Mouse (Mus musculus) heart, embryonic 15.5 days (tissue): ENCODE data around the gene Creb1. TPM values are rescaled to one million over a fixed set of nuclear protein-coding genes. Genes with fewer than 3 reads are reported as not detected.
A peak's percentile ranks its signal among the peaks of the same experiment; 100 is the strongest.

Experiments
- ATAC-seq: fragments of 200-750 bp; cut with Nextera tagmentation; replicated peaks from 2 replicates; pipeline ENCODE4 v1.8.0; 2017; ENCODE audit warnings: low read depth, moderate TSS enrichment; ENCODE audit not compliant: insufficient number of reproducible peaks, insufficient read depth, low FRiP score
- H3K27ac ChIP-seq: fragments of 300-500 bp; sonication (generic); 2 replicates; pipeline ENCODE4 v1.5.1; 2015; ENCODE audit warnings: mild to moderate bottlenecking, inconsistent platforms
- H3K27me3 ChIP-seq: fragments of 300-500 bp; sonication (generic); 2 replicates; pipeline ENCODE4 v1.6.1; 2015; ENCODE audit warnings: inconsistent platforms
- H3K36me3 ChIP-seq: fragments of 300-500 bp; sonication (generic); 2 replicates; pipeline ENCODE4 v1.6.1; 2015; ENCODE audit warnings: mild to moderate bottlenecking, inconsistent platforms
- H3K4me1 ChIP-seq: fragments of 300-500 bp; sonication (generic); replicated peaks from 2 replicates; pipeline ENCODE4 v1.6.1; 2015; ENCODE audit warnings: inconsistent platforms
- H3K4me2 ChIP-seq: fragments of 300-500 bp; sonication (generic); 2 replicates; pipeline ENCODE4 v1.6.1; 2015; ENCODE audit warnings: inconsistent platforms, mild to moderate bottlenecking, moderate library complexity
- H3K4me3 ChIP-seq: fragments of 300-500 bp; sonication (generic); 2 replicates; pipeline ENCODE4 v1.5.1; 2015; ENCODE audit warnings: mild to moderate bottlenecking, inconsistent platforms
- H3K9ac ChIP-seq: fragments of 300-500 bp; sonication (generic); 2 replicates; pipeline ENCODE4 v1.6.1; 2015; ENCODE audit warnings: mild to moderate bottlenecking, inconsistent platforms
- H3K9me3 ChIP-seq: fragments of 300-500 bp; sonication (generic); replicated peaks from 2 replicates; pipeline ENCODE4 v1.6.1; 2016; ENCODE audit warnings: inconsistent platforms
- WGBS: fragments of 180-500 bp; shearing (Covaris S2); methylation state at CpG from one replicate; pipeline ENCODE4 v1.1.7; 2015; ENCODE audit warnings: mixed read lengths; 5-methylcytosine and 5-hydroxymethylcytosine counted together
- polyA plus RNA-seq: library from polyadenylated mRNA; unstranded; fragments of >200 nt; fragmentation: Nextera tagmentation; extraction: Ambion mirVana; gene quantifications from 2 replicates; pipeline ENCODE4 v1.2.1, GENCODE M21; 2015

Creb1 gene
- polyA plus RNA-seq, 1 experiment from 2014 or later: 16.6 TPM

DNA sequence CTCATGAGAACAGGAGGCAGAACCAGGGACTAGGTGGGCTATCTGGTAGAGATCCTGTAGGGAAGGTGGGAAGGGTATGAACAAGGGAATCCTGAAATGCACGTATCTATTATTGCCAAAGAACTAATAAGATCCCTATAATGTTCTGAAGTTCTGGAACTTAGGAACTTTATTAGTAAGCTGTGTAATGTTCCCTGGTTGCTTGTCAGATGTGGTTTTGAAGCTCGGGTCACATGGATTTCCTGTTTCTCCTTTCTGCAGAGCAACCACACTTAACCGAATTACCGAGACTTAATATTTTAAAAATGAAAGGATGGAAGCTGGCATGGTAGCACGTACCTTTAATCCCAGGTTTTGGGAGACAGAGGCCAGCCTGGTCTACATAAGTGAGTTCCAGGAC is 70.9 kb downstream of the Creb1 start:
- Histone ChIP-seq H3K9me3 (no peaks in the 10 kb centered on the region), H3K4me2 (no peak overlapping the region), H3K4me1 (peaks cover 3% of the 10 kb centered on the region; the same call in 1 of the 2 replicates), H3K36me3 (peaks cover 17% of the 10 kb centered on the region), H3K4me3 (no peak overlapping the region), H3K9ac (no peak overlapping the region), H3K27ac (no peak overlapping the region), H3K27me3 (no peaks in the 10 kb centered on the region)
- no peak for ATAC-seq
- 87% methylated on average over 5 of the region's 5 CpGs for WGBS

GRCm38 (mm10) chr1:64609145-64609544 is 76.7 kb downstream of the Creb1 start:
- H3K27me3 ChIP-seq: no peaks in the 10 kb centered on the region
- 56% methylated on average over 4 of the region's 4 CpGs for WGBS
- no peaks in the 10 kb centered on the region for H3K9me3 ChIP-seq
- ATAC-seq: no peak
- no peak overlapping the region for H3K27ac ChIP-seq
- H3K4me1 ChIP-seq: no peaks in the 10 kb centered on the region
- H3K9ac ChIP-seq: no peak overlapping the region
- H3K4me3 ChIP-seq: no peak overlapping the region
- H3K36me3 ChIP-seq: peaks cover 24% of the 10 kb centered on the region
- H3K4me2 ChIP-seq: no peak overlapping the region

DNA sequence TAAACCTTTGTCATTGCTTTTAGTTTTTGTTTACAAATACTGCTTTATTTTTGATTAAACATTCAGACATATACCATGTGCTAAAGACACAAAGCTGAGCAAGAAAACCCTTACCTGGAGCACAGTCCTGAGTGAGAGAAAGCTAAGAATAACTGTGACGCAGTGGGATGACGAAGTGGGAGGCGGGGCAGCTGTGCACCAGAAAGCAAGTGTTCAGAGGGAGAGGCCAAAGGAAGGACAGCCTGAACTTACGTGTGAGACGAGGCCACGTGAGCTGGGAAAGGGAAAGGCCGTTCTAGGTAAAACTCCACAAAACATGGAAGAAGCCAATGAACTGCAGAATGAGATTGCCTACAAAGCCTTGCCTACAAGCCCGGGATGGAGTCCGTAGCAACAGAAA is 77.5 kb downstream of the Creb1 start:
- WGBS: 67% methylated on average over 9 of the region's 9 CpGs
- Histone ChIP-seq H3K9me3 (no peaks in the 10 kb centered on the region), H3K27ac (no peak overlapping the region), H3K36me3 (peaks cover 22% of the 10 kb centered on the region), H3K27me3 (no peaks in the 10 kb centered on the region), H3K4me1 (peaks cover 1% of the 10 kb centered on the region; the same call in 1 of the 2 replicates), H3K4me3 (no peak overlapping the region), H3K4me2 (no peak overlapping the region), H3K9ac (no peak overlapping the region)
- no peak for ATAC-seq

DNA sequence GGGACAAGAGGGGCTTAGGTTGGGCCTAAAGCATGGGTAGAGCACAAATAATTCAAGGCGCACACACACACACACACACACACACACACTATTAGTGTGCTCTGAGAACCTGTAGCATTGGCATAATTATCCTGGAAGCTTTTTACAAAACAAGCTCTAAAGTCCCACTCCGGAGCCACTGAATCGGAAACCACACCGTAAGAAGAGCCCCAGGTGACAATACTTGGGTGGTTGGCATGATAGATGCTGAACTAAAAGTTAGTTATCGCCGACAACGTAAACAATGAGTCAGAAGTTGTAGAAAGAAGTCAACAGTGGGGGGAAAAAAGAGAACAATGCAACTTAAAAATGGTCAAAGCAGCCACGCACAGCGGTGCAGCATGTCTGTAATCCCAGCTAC is 81.9 kb downstream of the Creb1 start:
- 84% methylated on average over 9 of the region's 9 CpGs for WGBS
- Histone ChIP-seq H3K4me1 (peaks cover 20% of the 10 kb centered on the region), H3K4me2 (no peak overlapping the region), H3K9ac (no peak overlapping the region), H3K4me3 (no peak overlapping the region), H3K27ac (no peak overlapping the region), H3K9me3 (no peaks in the 10 kb centered on the region), H3K27me3 (no peaks in the 10 kb centered on the region), H3K36me3 (0 out of 2 replicates have a peak, but pooled peaks cover 6% of the 10 kb centered on the region)
- no peak for ATAC-seq

- no peak for ATAC-seq
- H3K9ac ChIP-seq: no peak overlapping the region
- no peaks in the 10 kb centered on the region for H3K9me3 ChIP-seq
- H3K27me3 ChIP-seq: no peaks in the 10 kb centered on the region
- no peak overlapping the region for H3K4me3 ChIP-seq
- no peak overlapping the region for H3K27ac ChIP-seq
- 76% methylated on average over 10 of the region's 10 CpGs for WGBS
- 0 out of 2 replicates have a peak, but pooled peaks cover 6% of the 10 kb centered on the region for H3K36me3 ChIP-seq
- peak overlapping the region; percentile 93 for H3K4me2 ChIP-seq
- peaks cover 20% of the 10 kb centered on the region for H3K4me1 ChIP-seq
Observed at GRCm38 (mm10) chr1:64614801-64615345, 82.4 kb downstream of the Creb1 start.

DNA sequence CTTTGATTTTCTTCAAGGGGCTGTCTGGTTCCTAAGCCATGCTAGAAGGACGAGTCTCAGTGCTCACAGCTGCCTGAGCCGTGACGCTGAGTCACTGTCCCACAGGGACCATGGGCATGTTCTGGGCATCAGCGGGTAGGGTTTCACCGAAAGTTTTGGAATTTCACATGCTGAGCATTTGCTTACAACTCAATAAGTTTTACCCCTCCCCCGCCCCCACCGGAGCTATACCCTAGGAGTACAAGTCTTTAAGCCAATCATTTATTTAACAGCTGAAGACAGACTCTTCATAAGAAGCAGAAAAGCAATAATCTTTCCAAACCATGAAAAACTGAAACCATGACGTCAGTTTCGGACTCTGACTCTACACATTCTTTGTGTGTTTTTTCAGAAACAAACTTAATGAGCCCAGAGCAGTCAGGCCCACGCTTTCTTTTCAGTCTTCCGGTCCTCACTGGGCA is 83.1 kb downstream of the Creb1 start:
- no peaks in the 10 kb centered on the region for H3K27me3 ChIP-seq
- no peak overlapping the region for H3K9ac ChIP-seq
- H3K9me3 ChIP-seq: no peaks in the 10 kb centered on the region
- H3K36me3 ChIP-seq: 0 out of 2 replicates have a peak, but pooled peaks cover 1% of the 10 kb centered on the region
- peak overlapping the region; percentile 32; the same call in 1 of the 2 replicates for H3K27ac ChIP-seq
- peak overlapping the region; percentile 93 for H3K4me2 ChIP-seq
- ATAC-seq: no peak
- 0 out of 2 replicates have a peak overlapping the region, but pooled peaks have one; percentile 3 for H3K4me3 ChIP-seq
- WGBS: 72% methylated on average over 11 of the region's 11 CpGs
- peaks cover 20% of the 10 kb centered on the region for H3K4me1 ChIP-seq

DNA sequence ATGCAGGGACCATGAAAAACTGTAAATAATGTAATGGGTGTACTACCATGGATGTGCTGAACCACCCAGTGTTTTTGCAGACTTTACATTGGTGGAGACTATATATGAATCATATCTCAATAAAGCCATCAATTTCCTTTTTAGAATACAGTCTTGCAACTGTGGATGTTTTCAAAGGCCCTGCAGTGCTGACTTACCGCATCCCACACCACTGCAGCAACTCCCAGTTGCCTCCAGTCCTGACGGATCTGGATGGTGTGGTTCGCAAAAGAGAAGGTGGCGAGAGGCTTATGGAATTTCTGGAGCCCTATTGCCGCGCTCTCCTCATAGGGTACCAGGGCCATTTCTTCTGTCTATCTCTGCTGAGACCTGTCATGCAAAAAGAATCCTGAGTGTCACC is 83.6 kb downstream of the Creb1 start:
- H3K4me3 ChIP-seq: peak overlapping the region; percentile 91
- no peaks in the 10 kb centered on the region for H3K9me3 ChIP-seq
- WGBS: 51% methylated on average over 6 of the region's 6 CpGs
- no peak overlapping the region for H3K9ac ChIP-seq
- peak overlapping the region; percentile 93 for H3K4me2 ChIP-seq
- peak overlapping the region; percentile 4; the same call in 1 of the 2 replicates for H3K27ac ChIP-seq
- no peak for ATAC-seq
- H3K36me3 ChIP-seq: no peaks in the 10 kb centered on the region
- H3K4me1 ChIP-seq: peaks cover 25% of the 10 kb centered on the region
- no peaks in the 10 kb centered on the region for H3K27me3 ChIP-seq

DNA sequence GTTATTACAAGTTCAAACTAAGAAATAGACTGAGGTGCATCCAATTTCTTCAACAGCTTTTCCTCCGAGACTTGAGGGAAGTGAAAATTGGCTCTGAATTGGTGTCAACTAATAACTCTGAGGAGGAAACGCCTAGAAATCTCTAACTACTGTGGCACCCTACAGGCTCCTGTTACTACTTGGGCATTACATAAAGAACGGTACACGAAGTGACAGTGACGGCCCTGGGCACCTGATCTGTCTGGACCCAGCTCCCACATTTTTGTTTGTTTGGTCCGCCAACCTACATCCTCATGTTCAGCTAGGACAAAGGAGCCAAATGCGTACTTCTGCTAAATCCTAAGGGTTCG is 84.1 kb downstream of the Creb1 start:
- Histone ChIP-seq H3K4me3 (peak overlapping the region; percentile 91), H3K9ac (peak overlapping the region; percentile 85), H3K4me1 (peaks cover 25% of the 10 kb centered on the region), H3K36me3 (no peaks in the 10 kb centered on the region), H3K4me2 (peak overlapping the region; percentile 93), H3K27me3 (no peaks in the 10 kb centered on the region), H3K27ac (peak overlapping the region; percentile 99), H3K9me3 (no peaks in the 10 kb centered on the region)
- peak; percentile 16 for ATAC-seq
- 4% methylated on average over 8 of the region's 8 CpGs for WGBS

- peak; percentile 93 for ATAC-seq
- H3K9ac ChIP-seq: peak within 1 kb of the TSS; percentile 85
Observed at GRCm38 (mm10) chr1:64616881-64617714, 84.7 kb downstream of the Creb1 start, which contains the start of gene Mettl21a. Gene Mettl21a (minus strand): TSS chr1:64617242.

DNA sequence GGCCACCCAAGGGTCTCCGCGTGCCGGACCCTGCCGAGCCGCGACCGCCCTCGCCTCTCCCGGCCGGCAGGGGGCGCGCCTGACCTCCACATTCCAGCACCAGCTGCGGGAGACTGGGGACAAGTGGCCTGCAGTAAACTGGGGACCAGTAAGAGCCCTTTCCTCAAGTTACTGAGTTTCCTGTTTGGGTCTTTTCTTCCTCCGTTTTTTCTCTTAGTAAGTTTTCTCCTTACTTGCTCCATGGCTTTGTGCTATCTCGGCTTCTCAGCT is 85.2 kb downstream of the Creb1 start:
- Histone ChIP-seq H3K4me2 (peak overlapping the region; percentile 93), H3K4me3 (peak overlapping the region; percentile 91), H3K27me3 (no peaks in the 10 kb centered on the region), H3K27ac (peak overlapping the region; percentile 99), H3K9me3 (no peaks in the 10 kb centered on the region), H3K36me3 (no peaks in the 10 kb centered on the region), H3K4me1 (peaks cover 25% of the 10 kb centered on the region), H3K9ac (peak overlapping the region; percentile 85)
- ATAC-seq: peak; percentile 83
- WGBS: under 1% methylated on average over 15 of the region's 15 CpGs

More at GRCm38 (mm10) chr1:64616881-64617714, 84.7 kb downstream of the Creb1 start, which contains the start of gene Mettl21a:
- Histone ChIP-seq H3K4me1 (peaks cover 25% of the 10 kb centered on the region), H3K27ac (peak within 1 kb of the TSS; percentile 99), H3K4me2 (peak within 1 kb of the TSS; percentile 93), H3K9me3 (no peaks in the 10 kb centered on the region), H3K36me3 (no peaks in the 10 kb centered on the region), H3K4me3 (peak within 1 kb of the TSS; percentile 91), H3K27me3 (no peaks in the 10 kb centered on the region)
- WGBS: under 1% methylated on average over 72 of the region's 72 CpGs

- peak overlapping the region; percentile 91 for H3K4me3 ChIP-seq
- no peaks in the 10 kb centered on the region for H3K36me3 ChIP-seq
- H3K9ac ChIP-seq: no peak overlapping the region; the same call in 1 of the 2 replicates
- peak overlapping the region; percentile 99; the same call in 1 of the 2 replicates for H3K27ac ChIP-seq
- no peaks in the 10 kb centered on the region for H3K27me3 ChIP-seq
- ATAC-seq: no peak
- WGBS: 62% methylated on average over 3 of the region's 3 CpGs
- peak overlapping the region; percentile 93 for H3K4me2 ChIP-seq
- H3K4me1 ChIP-seq: peaks cover 25% of the 10 kb centered on the region
- no peaks in the 10 kb centered on the region for H3K9me3 ChIP-seq
Observed at GRCm38 (mm10) chr1:64618226-64618625, 85.8 kb downstream of the Creb1 start.
